Mouse (Mus musculus): ENCODE data around the gene Banp. TPM values are rescaled to one million over a fixed set of nuclear protein-coding genes. Genes with fewer than 3 reads are reported as not detected.

The Banp gene
- 2.2 TPM for polyA plus RNA-seq (2014; fragmentation: Illumina TruSeq; extraction: RNeasy Lipid Tissue Mini Kit (QIAGEN cat#74804); ENCODE audit: low read depth, low replicate concordance)

GRCm38 (mm10) chr8:121949222-121949800 is at the start of gene Banp:
Gene Banp (plus strand): TSS chr8:121949750.

DNA sequence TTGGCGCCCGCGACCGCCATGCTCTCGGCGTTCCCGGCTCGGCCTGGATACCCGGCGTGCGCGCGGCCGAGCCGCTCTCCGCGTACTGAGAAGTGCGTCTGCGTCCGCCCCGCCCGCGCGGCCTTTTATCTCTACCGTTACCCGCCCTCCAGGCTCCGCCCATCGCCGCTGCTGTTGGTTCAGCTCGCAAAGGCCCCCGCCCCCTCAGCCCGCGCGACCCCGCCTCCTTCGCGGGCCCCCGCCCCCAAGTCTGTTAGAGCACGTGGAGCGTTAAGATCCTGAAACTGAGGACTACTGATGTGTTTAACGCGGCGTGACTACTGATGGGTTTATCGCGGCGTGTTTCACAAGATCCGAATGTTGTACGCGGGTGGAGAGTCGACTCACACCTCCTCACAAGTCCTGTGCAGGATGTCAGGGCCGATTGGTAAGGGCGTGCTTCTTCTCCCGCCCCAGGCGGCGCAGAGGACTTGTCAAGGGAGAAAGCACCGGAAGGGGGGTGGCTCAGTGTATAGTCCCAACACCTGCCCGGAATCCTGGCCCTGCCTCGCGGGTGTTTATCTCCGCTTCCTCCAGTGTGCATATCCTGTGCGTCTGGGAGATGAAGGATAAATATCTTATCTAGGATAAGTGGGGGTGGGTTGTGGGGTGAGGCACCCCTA is 41.8 kb upstream of the Banp start, which contains the start of gene Slc7a5:
Slc7a5 (minus strand) TSS at position 108 of the 662 bp plus-strand sequence.

GRCm38 (mm10) chr8:121944831-121945230 is 4.7 kb upstream of the Banp start, which contains the start of gene Car5a:
Gene Car5a (minus strand): TSS chr8:121944904.

Other genes with a start within 250 kb of the Banp start
- 0.08 TPM for gene Jph3, start 220.1 kb upstream of the Banp start, polyA plus RNA-seq (2014; fragmentation: Illumina TruSeq; extraction: RNeasy Lipid Tissue Mini Kit (QIAGEN cat#74804); ENCODE audit: low read depth, low replicate concordance)
- gene Klhdc4, start 120.2 kb upstream of the Banp start, polyA plus RNA-seq (2014; fragmentation: Illumina TruSeq; extraction: RNeasy Lipid Tissue Mini Kit (QIAGEN cat#74804); ENCODE audit: low read depth, low replicate concordance) = 1.2 TPM
- gene Slc7a5, start 42.1 kb upstream of the Banp start, polyA plus RNA-seq (2014; fragmentation: Illumina TruSeq; extraction: RNeasy Lipid Tissue Mini Kit (QIAGEN cat#74804); ENCODE audit: low read depth, low replicate concordance) = 15.1 TPM
- not detected for gene Car5a, start 4.8 kb upstream of the Banp start, polyA plus RNA-seq (2014; fragmentation: Illumina TruSeq; extraction: RNeasy Lipid Tissue Mini Kit (QIAGEN cat#74804); ENCODE audit: low read depth, low replicate concordance)